Mouse (Mus musculus): ENCODE results near the gene Adcy10. TPM values are rescaled to one million over a fixed set of nuclear protein-coding genes. Genes with fewer than 3 reads are reported as not detected.

The Adcy10 gene
- total RNA-seq, 2 experiments from 2014 or later, result 0.22 to 0.59 TPM

Other genes starting within 250 kb of the Adcy10 start
- gene Tiprl, start 248.2 kb upstream of the Adcy10 start, total RNA-seq (2021), result 10 to 100 TPM; 55.2 to 64.7 TPM
- gene Gpr161, start 189.4 kb upstream of the Adcy10 start, total RNA-seq (2021), result 1 to 10 TPM; 6.5 to 8.5 TPM
- 10 to 100 TPM; 86.2 to 90.2 TPM for gene Dcaf6, start 24.7 kb upstream of the Adcy10 start, total RNA-seq (2021)
- gene Mpc2, start 24.5 kb upstream of the Adcy10 start, total RNA-seq (2021), result 100 to 1,000 TPM; 115 to 120 TPM
- 10 to 100 TPM; 30.0 to 31.6 TPM for gene Mpzl1, start 149.4 kb downstream of the Adcy10 start, total RNA-seq (2021)
- 1 to 10 TPM; 3.6 to 5.0 TPM for gene Rcsd1, start 224.6 kb downstream of the Adcy10 start, total RNA-seq (2021)

All from left cerebral cortex, postnatal 36 days (tissue).